Mouse (Mus musculus): ENCODE results near the gene Sh3bp5. TPM values are rescaled to one million over a fixed set of nuclear protein-coding genes. Genes with fewer than 3 reads are reported as not detected.

Gene Sh3bp5
- total RNA-seq, 2 experiments from 2014 or later = 55.1 to 58.5 TPM

DNA sequence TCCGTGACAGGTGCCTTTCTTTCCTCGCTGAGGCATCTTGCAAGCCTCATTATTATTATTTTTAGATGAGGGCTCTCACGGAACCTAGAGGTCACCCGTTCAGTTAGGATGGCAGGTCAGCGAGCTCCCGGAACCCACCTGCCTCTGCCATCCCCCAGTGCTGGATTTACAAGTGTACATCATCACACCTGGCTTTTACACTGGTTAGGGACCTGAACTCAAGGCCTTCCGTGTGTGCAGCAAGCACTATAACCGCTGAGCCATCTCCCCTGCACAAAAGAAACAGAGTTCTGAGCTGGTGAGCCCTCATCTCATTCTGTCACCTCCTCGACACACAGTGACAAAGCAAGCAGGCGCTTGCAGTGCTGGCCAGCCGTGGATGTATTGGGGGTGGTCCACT lies 114.7 kb downstream of the Sh3bp5 start:
- intact Hi-C loops (cut with DNase I) = no loop called here

DNA sequence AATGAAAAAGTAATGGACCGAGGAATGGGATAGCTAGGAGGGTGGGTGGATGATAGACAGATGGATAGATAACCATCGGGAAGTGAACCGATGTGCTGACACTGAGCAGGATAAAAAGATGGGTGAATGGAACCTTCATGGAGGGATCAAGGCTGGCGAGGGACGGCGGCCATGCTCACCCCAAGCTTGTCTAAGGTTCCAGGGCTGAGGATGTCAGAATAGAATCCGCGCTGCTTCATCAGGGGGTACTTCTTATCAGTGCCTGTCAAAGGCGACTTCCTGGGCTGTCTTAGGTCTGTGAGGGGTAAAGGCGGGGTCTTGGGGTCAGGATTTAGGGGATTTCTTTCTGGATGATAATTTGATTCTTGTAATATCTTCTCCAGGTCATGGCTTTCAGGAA lies 116.3 kb downstream of the Sh3bp5 start:
- Histone ChIP-seq H3K4me3 (no peak overlapping the region), H3K27ac (no peak overlapping the region)
- DNase-seq = no peak
- intact Hi-C loops (cut with DNase I) = no loop called here
- no peak for TF ChIP-seq CTCF (IDR thresholded peaks at IDR 0.05)

More for the DNA sequence above, 114.7 kb downstream of the Sh3bp5 start:
- H3K4me3 ChIP-seq = no peak overlapping the region
- no peak overlapping the region for H3K27ac ChIP-seq
- DNase-seq = no peak
- no peak for TF ChIP-seq CTCF (IDR thresholded peaks at IDR 0.05)

DNA sequence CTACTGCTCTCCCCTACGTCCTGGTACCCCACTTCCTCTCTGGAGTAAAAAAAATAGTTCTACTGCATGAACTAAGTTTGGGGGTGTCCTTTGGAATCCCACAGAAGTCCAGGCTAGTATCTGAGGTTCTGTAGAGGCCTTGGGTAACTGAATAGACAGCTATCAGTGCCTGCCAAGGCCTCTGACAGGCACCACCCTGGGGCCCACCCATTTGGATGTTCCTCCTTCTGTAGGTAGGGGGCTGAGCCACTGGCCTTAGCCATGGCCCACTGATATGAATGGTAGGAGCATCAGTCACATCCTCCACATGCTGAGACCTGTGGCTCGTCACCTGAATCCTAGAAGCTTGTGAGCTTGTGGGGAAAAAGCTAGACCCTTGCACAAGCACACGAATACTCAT lies 118.1 kb downstream of the Sh3bp5 start:
- TF ChIP-seq CTCF (IDR thresholded peaks at IDR 0.05) = no peak
- no peak overlapping the region for H3K27ac ChIP-seq

DNA sequence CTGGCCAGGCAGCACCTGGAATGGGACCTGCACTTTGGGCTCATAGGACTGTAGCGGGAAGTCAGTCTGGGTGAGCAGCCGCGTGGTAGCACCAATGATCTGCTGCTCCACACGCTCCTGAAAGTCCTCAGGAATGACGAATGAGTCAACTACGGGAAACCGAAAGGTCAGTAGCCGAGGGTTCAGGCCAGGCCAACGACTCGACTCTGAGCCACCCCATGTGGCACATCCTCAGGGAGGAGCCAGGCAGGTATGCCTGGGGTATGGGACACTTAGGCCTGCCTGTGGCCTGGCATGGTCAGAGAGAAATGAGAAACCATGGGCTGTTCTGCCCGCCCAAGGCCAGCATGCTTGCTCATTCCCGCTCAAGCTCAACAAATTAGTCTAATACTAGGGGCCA lies 119.3 kb downstream of the Sh3bp5 start:
- intact Hi-C loops (cut with DNase I) = no loop called here
- no peak for DNase-seq
- TF ChIP-seq CTCF (IDR thresholded peaks at IDR 0.05) = no peak

More for the DNA sequence above, 118.1 kb downstream of the Sh3bp5 start:
- intact Hi-C loops (cut with DNase I) = no loop called here
- DNase-seq = no peak
- H3K4me3 ChIP-seq = no peak overlapping the region

DNA sequence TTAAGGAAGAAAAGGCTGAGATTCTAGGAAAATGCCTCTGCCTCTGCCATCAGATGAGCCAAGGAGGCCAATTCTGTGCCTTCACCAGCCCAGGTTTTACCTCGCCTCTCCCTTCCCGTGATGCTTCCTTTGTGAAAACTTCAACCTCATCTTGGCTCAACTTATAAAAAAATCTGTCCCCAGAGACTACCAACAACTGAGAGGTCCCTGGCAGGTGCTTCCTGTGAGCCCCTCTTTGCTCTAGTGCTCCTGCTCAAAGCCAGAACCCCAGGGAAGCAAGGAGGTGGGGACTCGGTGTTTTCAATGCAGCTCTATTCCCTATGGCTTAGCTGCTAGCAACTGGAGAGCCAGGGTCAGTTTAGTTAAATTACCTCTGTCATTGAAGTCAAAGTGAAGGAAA lies 122.7 kb downstream of the Sh3bp5 start:
- no peak for DNase-seq
- Histone ChIP-seq H3K27ac (no peak overlapping the region), H3K4me3 (no peak overlapping the region)
- intact Hi-C loops (cut with DNase I) = no loop called here
- TF ChIP-seq CTCF (IDR thresholded peaks at IDR 0.05) = no peak

More for the DNA sequence above, 119.3 kb downstream of the Sh3bp5 start:
- Histone ChIP-seq H3K27ac (peak overlapping the region; percentile 28; the same call in 1 of the 2 replicates), H3K4me3 (no peak overlapping the region)

Other genes starting within 250 kb of the Sh3bp5 start
- 1,000 to 10,000 TPM in 1 of 2 experiments, 100 to 1,000 TPM in 1; 386 to 1,185 TPM for gene Tnnc1, start 227.8 kb downstream of the Sh3bp5 start, total RNA-seq (2021)
- 10 to 100 TPM; 60.8 to 70.3 TPM for gene Nisch, start 219.1 kb downstream of the Sh3bp5 start, total RNA-seq (2021)
- 1 to 10 TPM; 7.0 to 8.3 TPM for gene Sema3g, start 218.2 kb downstream of the Sh3bp5 start, total RNA-seq (2021)
- gene Phf7, start 184.8 kb downstream of the Sh3bp5 start, total RNA-seq (2021) = 1 to 10 TPM; 7.3 to 8.9 TPM
- gene Bap1, start 184.6 kb downstream of the Sh3bp5 start, total RNA-seq (2021) = 10 to 100 TPM; 46.7 to 48.0 TPM
- gene Dnah1, start 112.2 kb downstream of the Sh3bp5 start, total RNA-seq (2021) = under 1 TPM; 0.03 to 0.08 TPM
- 10 to 100 TPM; 29.4 to 33.6 TPM for gene Capn7, start 99.4 kb downstream of the Sh3bp5 start, total RNA-seq (2021)
- gene Eaf1, start 58.3 kb upstream of the Sh3bp5 start, total RNA-seq (2021) = 10 to 100 TPM in 1 of 2 experiments, 1 to 10 TPM in 1; 7.1 to 11.5 TPM
- gene Mettl6, start 59.0 kb upstream of the Sh3bp5 start, total RNA-seq (2021) = 1 to 10 TPM; 9.5 to 9.8 TPM
- gene Colq, start 155.3 kb upstream of the Sh3bp5 start, total RNA-seq (2021) = 1 to 10 TPM; 5.8 to 7.5 TPM
- gene Gm49387, start 204.8 kb upstream of the Sh3bp5 start, total RNA-seq (2021) = under 1 TPM; 0.70 to 0.84 TPM
- gene Btd, start 204.9 kb upstream of the Sh3bp5 start, total RNA-seq (2021) = 1 to 10 TPM; 3.8 to 5.8 TPM
- 1 to 10 TPM; 4.9 to 5.7 TPM for gene Hacl1, start 205.2 kb upstream of the Sh3bp5 start, total RNA-seq (2021)